In the genomic region with DNA sequence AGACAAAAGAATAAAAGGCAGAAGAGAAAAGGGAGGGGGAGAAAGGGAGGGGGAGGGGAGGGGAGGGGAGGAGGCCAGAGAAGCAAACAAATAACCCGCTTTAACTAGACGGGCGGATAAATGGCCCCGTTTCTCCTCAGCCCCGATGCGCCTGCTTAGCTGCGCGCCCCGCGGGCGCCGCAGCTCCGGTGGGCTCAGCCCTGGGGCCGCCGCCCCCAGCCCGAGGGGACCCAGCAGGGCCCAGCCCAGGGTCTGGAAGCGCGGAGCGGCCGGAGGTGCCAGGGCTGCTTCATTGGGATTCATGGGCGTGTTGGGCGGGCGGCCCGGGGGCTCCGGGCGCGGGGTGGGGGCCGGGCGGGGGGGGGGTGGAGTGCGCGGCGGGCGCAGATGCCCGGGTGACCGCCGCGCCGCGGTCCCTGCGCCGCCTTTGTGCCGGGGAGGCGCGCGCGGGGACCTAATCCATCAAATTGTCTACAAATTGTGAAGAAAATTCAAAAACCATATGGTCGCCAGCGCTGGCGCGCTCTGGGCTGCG, we compare ENCODE assay signal across 9 mouse cellular contexts. TPM values are rescaled to one million over a fixed set of nuclear protein-coding genes. Genes with fewer than 3 reads are reported as not detected.
DNase-seq lines count a peak whose midpoint lies in the region; ATAC-seq and TF ChIP-seq lines count a peak whose summit lies in the region.
"Had no signal": no experiment of that assay in that cellular context is flagged by ENCODE, and none has a peak within 500 bp of the region (broad histone marks: within the 10 kb centered on the region; RNA-seq: fewer than 3 reads in every experiment).

No protein-coding gene starts in this region.

- TF ChIP-seq CTCF in E14TG2a.4 (conservative IDR thresholded peaks at IDR 0.05; ENCODE audit: low read length) = no peak

- no peak for DNase-seq in heart, postnatal 36 days
- DNase-seq in forebrain, embryonic 14.5 days (ENCODE audit: low spot score) = no peak
- DNase-seq in liver, embryonic 13.5 days = no peak
- DNase-seq in layer of hippocampus, adult 11-12 months (ENCODE audit: low spot score) = no peak
- no peak for DNase-seq in layer of hippocampus, adult 18-20 months (ENCODE audit: low spot score in 2 of 2)
- no peak for DNase-seq in T-cell, adult 2 months (ENCODE audit: low spot score)

- H3K36me3 ChIP-seq in heart, embryonic 12.5 days = no peaks in the 10 kb centered on the region
- H3K36me3 ChIP-seq in E14TG2a.4 (ENCODE audit: insufficient read depth, low read length) = no peaks in the 10 kb centered on the region
- no peaks in the 10 kb centered on the region for H3K36me3 ChIP-seq in forebrain, embryonic 14.5 days (ENCODE audit: control insufficient read depth, insufficient read depth, low read length)
- no peaks in the 10 kb centered on the region for H3K36me3 ChIP-seq in liver, embryonic 13.5 days

- no peaks in the 10 kb centered on the region for H3K9me3 ChIP-seq in heart, embryonic 12.5 days (replicated peaks)
- H3K9me3 ChIP-seq in E14TG2a.4 (ENCODE audit: low read length) = no peaks in the 10 kb centered on the region
- H3K9me3 ChIP-seq in forebrain, embryonic 14.5 days (replicated peaks; ENCODE audit: control insufficient read depth, low read length) = no peaks in the 10 kb centered on the region
- H3K9me3 ChIP-seq in liver, embryonic 13.5 days (replicated peaks) = no peaks in the 10 kb centered on the region

- H3K4me2 ChIP-seq in heart, embryonic 12.5 days = peak overlapping the region; percentile 60
- H3K4me2 ChIP-seq in forebrain, embryonic 14.5 days (ENCODE audit: low read length) = peak overlapping the region; percentile 42
- H3K4me2 ChIP-seq in liver, embryonic 13.5 days = no peak overlapping the region

- intact Hi-C loops in heart, postnatal 36 days (cut with DNase I) = loop anchor here (5.0 to 10.0 kb wide), 2 partner anchors 479 to 1626 kb away; no protein-coding TSS in a partner anchor

- no peak for ATAC-seq in heart, embryonic 12.5 days (ENCODE audit: insufficient number of reproducible peaks, low FRiP score)
- peak; percentile 48 for ATAC-seq in forebrain, embryonic 14.5 days
- ATAC-seq in liver, embryonic 13.5 days (ENCODE audit: low read depth) = no peak

- peak overlapping the region; percentile 33 for H3K4me3 ChIP-seq in heart, embryonic 12.5 days
- peak overlapping the region; percentile 46; the same call in 1 of the 2 replicates for H3K4me3 ChIP-seq in E14TG2a.4 (replicated peaks; ENCODE audit: low read length)
- H3K4me3 ChIP-seq in forebrain, embryonic 14.5 days (ENCODE audit: low read depth, low read length) = peak overlapping the region; percentile 21
- 0 out of 2 replicates have a peak overlapping the region, but pooled peaks have one; percentile 6 for H3K4me3 ChIP-seq in liver, embryonic 13.5 days (replicated peaks)

- no peak overlapping the region for H3K27ac ChIP-seq in heart, embryonic 12.5 days (ENCODE audit: poor library complexity, severe bottlenecking)
- no peak overlapping the region for H3K27ac ChIP-seq in forebrain, embryonic 14.5 days (ENCODE audit: low read depth, low read length)
- no peak overlapping the region for H3K27ac ChIP-seq in liver, embryonic 13.5 days

- peaks cover 49% of the 10 kb centered on the region for H3K4me1 ChIP-seq in heart, embryonic 12.5 days (replicated peaks)
- H3K4me1 ChIP-seq in E14TG2a.4 (replicated peaks; ENCODE audit: low read depth, low read length) = peaks cover 39% of the 10 kb centered on the region
- 0 out of 2 replicates have a peak, but pooled peaks cover 10% of the 10 kb centered on the region for H3K4me1 ChIP-seq in forebrain, embryonic 14.5 days (ENCODE audit: control insufficient read depth, insufficient read depth, low read length)
- peaks cover 30% of the 10 kb centered on the region for H3K4me1 ChIP-seq in liver, embryonic 13.5 days (replicated peaks)

- 1% methylated on average over 50 of the region's 51 CpGs for WGBS in heart, embryonic 12.5 days
- under 1% methylated on average over 28 of the region's 51 CpGs for WGBS in forebrain, embryonic 14.5 days
- WGBS in liver, embryonic 13.5 days (ENCODE audit: insufficient replicate concordance) = 2% methylated on average over 50 of the region's 51 CpGs

- 0 out of 2 replicates have a peak overlapping the region, but pooled peaks have one; percentile 18 for H3K9ac ChIP-seq in heart, embryonic 12.5 days
- H3K9ac ChIP-seq in forebrain, embryonic 14.5 days (ENCODE audit: low read length) = peak overlapping the region; percentile 32; the same call in 1 of the 2 replicates
- no peak overlapping the region for H3K9ac ChIP-seq in liver, embryonic 13.5 days

- peaks cover 92% of the 10 kb centered on the region for H3K27me3 ChIP-seq in heart, embryonic 12.5 days (replicated peaks)
- peaks cover 95% of the 10 kb centered on the region for H3K27me3 ChIP-seq in E14TG2a.4 (ENCODE audit: insufficient read depth, low read length)
- H3K27me3 ChIP-seq in forebrain, embryonic 14.5 days (replicated peaks; ENCODE audit: control insufficient read depth, insufficient read depth, low read length) = peaks cover 93% of the 10 kb centered on the region
- peaks cover 100% of the 10 kb centered on the region for H3K27me3 ChIP-seq in liver, embryonic 13.5 days

RNA-seq across cellular contexts. Expression of a gene that starts 4.7 kb away (rescaled TPM):
- polyA plus RNA-seq in heart, embryonic 12.5 days (2016; fragmentation: Nextera tagmentation; extraction: Ambion mirVana) = not detected in 2 replicates
- under 1 TPM in 1 of 2 experiments, not detected in 1; 0.11 TPM for total RNA-seq in heart, postnatal 36 days (2021)
- polyA plus RNA-seq in forebrain, embryonic 14.5 days (2014; fragmentation: Nextera tagmentation; extraction: Ambion mirVana) = 0.09 TPM in 1 of 2 replicates, not detected in the other
- 0.05 TPM in 1 of 2 replicates, not detected in the other for polyA plus RNA-seq in liver, embryonic 13.5 days (2015; fragmentation: Nextera tagmentation; extraction: Ambion mirVana)
- not detected for total RNA-seq in layer of hippocampus, adult 18-20 months (2021)
- total RNA-seq: megakaryocyte-erythroid progenitor cell, adult 5-6 weeks had no signal
